Mouse (Mus musculus) heart, postnatal 4 days (tissue): ENCODE data around the gene Skida1. TPM values are rescaled to one million over a fixed set of nuclear protein-coding genes. Genes with fewer than 3 reads are reported as not detected.

Experiments used
- DNase-seq: peaks from one replicate; pipeline ENCODE4 v3.0.0; 2021
- microRNA-seq, 2 experiments: library from miRNA; unstranded; fragments of <30 nt; microRNA quantifications; one replicate each; pipeline ENCODE4 v1.2.0; 2021 to 2022
- total RNA-seq, 2 experiments: library from RNA; stranded (reverse); gene quantifications; 2 replicates each; pipeline ENCODE4 v1.2.3; 2021

Gene Skida1
- total RNA-seq, 2 experiments from 2014 or later: 6.3 to 7.2 TPM

GRCm38 (mm10) chr2:18015581-18015980, 33.3 kb downstream of the Skida1 start:
- no peak for DNase-seq

- no peak for DNase-seq
Measured at GRCm38 (mm10) chr2:18012866-18013265, 36.0 kb downstream of the Skida1 start.

- DNase-seq: no peak
Measured at GRCm38 (mm10) chr2:18011226-18011625, 37.6 kb downstream of the Skida1 start.

GRCm38 (mm10) chr2:18005137-18005536, 43.7 kb downstream of the Skida1 start:
- DNase-seq: no peak

- no peak for DNase-seq
Measured at GRCm38 (mm10) chr2:18004286-18004685, 44.6 kb downstream of the Skida1 start.

- no peak for DNase-seq
Measured at GRCm38 (mm10) chr2:18002306-18002705, 46.5 kb downstream of the Skida1 start.

GRCm38 (mm10) chr2:17996858-17997257, 52.0 kb downstream of the Skida1 start, which contains the start of gene H2al2a:
Gene H2al2a, minus strand, starts transcription at chr2:17996958.
- no peak for DNase-seq

Small RNAs within 50 kb of the gene (microRNA-seq; reads per million reads assigned to microRNA genes)
- 1.0 to 9.4 reads per million in 2 experiments for gene Mir7655

Other genes with a start within 250 kb of the Skida1 start
- gene H2al2a, start 52.1 kb downstream of the Skida1 start, total RNA-seq: not detected
- 1 to 10 TPM; 4.7 to 5.0 TPM for gene A930004D18Rik, start 11.3 kb downstream of the Skida1 start, total RNA-seq
- 10 to 100 TPM; 41.5 to 44.3 TPM for gene Mllt10, start 6.2 kb upstream of the Skida1 start, total RNA-seq